Mouse (Mus musculus): ENCODE results near the gene Adad1. TPM values are rescaled to one million over a fixed set of nuclear protein-coding genes. Genes with fewer than 3 reads are reported as not detected.

Adad1 gene
- polyA plus RNA-seq, 1 experiment from 2014 or later = 0.59 TPM

GRCm38 (mm10) chr3:37139192-37139591 lies 75.9 kb downstream of the Adad1 start:
- H3K9ac ChIP-seq = no peak overlapping the region
- WGBS = 65% methylated on average over 3 of the region's 3 CpGs
- ATAC-seq (ENCODE audit: extremely low read depth, insufficient number of reproducible peaks, low FRiP score, low TSS enrichment) = no peak
- H3K4me1 ChIP-seq = no peaks in the 10 kb centered on the region
- H3K27me3 ChIP-seq (replicated peaks) = no peaks in the 10 kb centered on the region
- H3K4me3 ChIP-seq = no peak overlapping the region
- no peak overlapping the region for H3K4me2 ChIP-seq
- no peaks in the 10 kb centered on the region for H3K9me3 ChIP-seq
- no peaks in the 10 kb centered on the region for H3K36me3 ChIP-seq
- no peak overlapping the region for H3K27ac ChIP-seq (replicated peaks)

- no peak for ATAC-seq (ENCODE audit: extremely low read depth, insufficient number of reproducible peaks, low FRiP score, low TSS enrichment)
- H3K4me3 ChIP-seq = no peak overlapping the region
- H3K4me2 ChIP-seq = no peak overlapping the region
- no peaks in the 10 kb centered on the region for H3K36me3 ChIP-seq
- H3K4me1 ChIP-seq = peaks cover 5% of the 10 kb centered on the region; the same call in 1 of the 2 replicates
- no peaks in the 10 kb centered on the region for H3K9me3 ChIP-seq
- no peaks in the 10 kb centered on the region for H3K27me3 ChIP-seq (replicated peaks)
- H3K9ac ChIP-seq = no peak overlapping the region
- H3K27ac ChIP-seq (replicated peaks) = no peak overlapping the region
- 83% methylated on average over 6 of the region's 6 CpGs for WGBS
These were observed 77.0 kb downstream of the Adad1 start for GRCm38 (mm10) chr3:37140168-37140906.

GRCm38 (mm10) chr3:37141827-37142226 lies 78.5 kb downstream of the Adad1 start:
- ATAC-seq (ENCODE audit: extremely low read depth, insufficient number of reproducible peaks, low FRiP score, low TSS enrichment) = no peak

GRCm38 (mm10) chr3:37144979-37145378 lies 81.7 kb downstream of the Adad1 start:
- no peaks in the 10 kb centered on the region for H3K27me3 ChIP-seq (replicated peaks)
- H3K9ac ChIP-seq = no peak overlapping the region
- H3K4me3 ChIP-seq = no peak overlapping the region
- 31% methylated on average over 1 of the region's 1 CpGs for WGBS
- H3K4me1 ChIP-seq = peaks cover 28% of the 10 kb centered on the region
- ATAC-seq (ENCODE audit: extremely low read depth, insufficient number of reproducible peaks, low FRiP score, low TSS enrichment) = no peak
- no peaks in the 10 kb centered on the region for H3K9me3 ChIP-seq
- H3K4me2 ChIP-seq = no peak overlapping the region
- H3K36me3 ChIP-seq = no peaks in the 10 kb centered on the region
- H3K27ac ChIP-seq (replicated peaks) = no peak overlapping the region

More at GRCm38 (mm10) chr3:37141827-37142226, 78.5 kb downstream of the Adad1 start:
- H3K36me3 ChIP-seq = no peaks in the 10 kb centered on the region
- H3K9ac ChIP-seq = no peak overlapping the region
- H3K4me3 ChIP-seq = no peak overlapping the region
- H3K4me2 ChIP-seq = no peak overlapping the region
- WGBS = 70% methylated on average over 2 of the region's 2 CpGs
- no peaks in the 10 kb centered on the region for H3K27me3 ChIP-seq (replicated peaks)
- H3K4me1 ChIP-seq = peaks cover 19% of the 10 kb centered on the region
- no peaks in the 10 kb centered on the region for H3K9me3 ChIP-seq
- no peak overlapping the region for H3K27ac ChIP-seq (replicated peaks)

- Histone ChIP-seq H3K4me1 (peaks cover 28% of the 10 kb centered on the region), H3K27me3 (replicated peaks) (no peaks in the 10 kb centered on the region), H3K9ac (peak overlapping the region; percentile 19; the same call in 1 of the 2 replicates), H3K27ac (replicated peaks) (peak overlapping the region; percentile 50), H3K4me3 (peak overlapping the region; percentile 16), H3K36me3 (no peaks in the 10 kb centered on the region), H3K4me2 (peak overlapping the region; percentile 56), H3K9me3 (no peaks in the 10 kb centered on the region)
- ATAC-seq (ENCODE audit: extremely low read depth, insufficient number of reproducible peaks, low FRiP score, low TSS enrichment) = peak; percentile 74; the same call in 1 of the 2 replicates
- WGBS = 18% methylated on average over 8 of the region's 8 CpGs
These were observed 83.1 kb downstream of the Adad1 start for GRCm38 (mm10) chr3:37146406-37146805.

GRCm38 (mm10) chr3:37146810-37147209 lies 83.5 kb downstream of the Adad1 start:
- peak overlapping the region; percentile 16 for H3K4me3 ChIP-seq

GRCm38 (mm10) chr3:37152274-37152673 lies 88.9 kb downstream of the Adad1 start:
- no peak overlapping the region for H3K4me2 ChIP-seq
- no peaks in the 10 kb centered on the region for H3K36me3 ChIP-seq
- ATAC-seq (ENCODE audit: extremely low read depth, insufficient number of reproducible peaks, low FRiP score, low TSS enrichment) = no peak
- H3K4me3 ChIP-seq = no peak overlapping the region
- H3K4me1 ChIP-seq = peaks cover 23% of the 10 kb centered on the region
- 75% methylated on average over 10 of the region's 10 CpGs for WGBS
- H3K27me3 ChIP-seq (replicated peaks) = 0 out of 2 replicates have a peak, but pooled peaks cover 4% of the 10 kb centered on the region
- H3K9ac ChIP-seq = no peak overlapping the region
- no peaks in the 10 kb centered on the region for H3K9me3 ChIP-seq
- H3K27ac ChIP-seq (replicated peaks) = no peak overlapping the region

More at GRCm38 (mm10) chr3:37146810-37147209, 83.5 kb downstream of the Adad1 start:
- no peak; the same call in 1 of the 2 replicates for ATAC-seq (ENCODE audit: extremely low read depth, insufficient number of reproducible peaks, low FRiP score, low TSS enrichment)
- peak overlapping the region; percentile 56 for H3K4me2 ChIP-seq
- WGBS = 54% methylated on average over 7 of the region's 7 CpGs
- H3K9me3 ChIP-seq = no peaks in the 10 kb centered on the region
- peak overlapping the region; percentile 50 for H3K27ac ChIP-seq (replicated peaks)
- peaks cover 28% of the 10 kb centered on the region for H3K4me1 ChIP-seq
- peak overlapping the region; percentile 19; the same call in 1 of the 2 replicates for H3K9ac ChIP-seq
- H3K27me3 ChIP-seq (replicated peaks) = no peaks in the 10 kb centered on the region
- H3K36me3 ChIP-seq = no peaks in the 10 kb centered on the region

GRCm38 (mm10) chr3:37153004-37153403 lies 89.7 kb downstream of the Adad1 start:
- Histone ChIP-seq H3K9ac (no peak overlapping the region), H3K9me3 (no peaks in the 10 kb centered on the region), H3K4me1 (peaks cover 18% of the 10 kb centered on the region), H3K4me2 (no peak overlapping the region), H3K36me3 (no peaks in the 10 kb centered on the region), H3K27me3 (replicated peaks) (0 out of 2 replicates have a peak, but pooled peaks cover 4% of the 10 kb centered on the region), H3K4me3 (no peak overlapping the region), H3K27ac (replicated peaks) (no peak overlapping the region)
- ATAC-seq (ENCODE audit: extremely low read depth, insufficient number of reproducible peaks, low FRiP score, low TSS enrichment) = no peak
- 87% methylated on average over 7 of the region's 7 CpGs for WGBS

GRCm38 (mm10) chr3:37154396-37154795 lies 91.1 kb downstream of the Adad1 start:
- 0 out of 2 replicates have a peak overlapping the region, but pooled peaks have one; percentile 13 for H3K4me2 ChIP-seq
- H3K4me3 ChIP-seq = no peak overlapping the region
- H3K27ac ChIP-seq (replicated peaks) = no peak overlapping the region
- no peak overlapping the region for H3K9ac ChIP-seq
- H3K4me1 ChIP-seq = peaks cover 18% of the 10 kb centered on the region
- ATAC-seq (ENCODE audit: extremely low read depth, insufficient number of reproducible peaks, low FRiP score, low TSS enrichment) = peak; percentile 47; the same call in 1 of the 2 replicates
- H3K36me3 ChIP-seq = no peaks in the 10 kb centered on the region
- 15% methylated on average over 7 of the region's 7 CpGs for WGBS
- 0 out of 2 replicates have a peak, but pooled peaks cover 4% of the 10 kb centered on the region for H3K27me3 ChIP-seq (replicated peaks)
- no peaks in the 10 kb centered on the region for H3K9me3 ChIP-seq

GRCm38 (mm10) chr3:37157082-37157481 lies 93.8 kb downstream of the Adad1 start:
- 49% methylated on average over 8 of the region's 8 CpGs for WGBS
- Histone ChIP-seq H3K36me3 (no peaks in the 10 kb centered on the region), H3K9me3 (no peaks in the 10 kb centered on the region), H3K27ac (replicated peaks) (no peak overlapping the region), H3K9ac (no peak overlapping the region), H3K4me2 (no peak overlapping the region), H3K4me1 (peaks cover 18% of the 10 kb centered on the region), H3K27me3 (replicated peaks) (0 out of 2 replicates have a peak, but pooled peaks cover 4% of the 10 kb centered on the region), H3K4me3 (no peak overlapping the region)
- ATAC-seq (ENCODE audit: extremely low read depth, insufficient number of reproducible peaks, low FRiP score, low TSS enrichment) = no peak

- Histone ChIP-seq H3K9me3 (no peaks in the 10 kb centered on the region), H3K4me1 (peaks cover 18% of the 10 kb centered on the region), H3K36me3 (no peaks in the 10 kb centered on the region), H3K27ac (replicated peaks) (no peak overlapping the region), H3K9ac (no peak overlapping the region), H3K27me3 (replicated peaks) (0 out of 2 replicates have a peak, but pooled peaks cover under 1% of the 10 kb centered on the region), H3K4me3 (no peak overlapping the region), H3K4me2 (no peak overlapping the region)
- no peak for ATAC-seq (ENCODE audit: extremely low read depth, insufficient number of reproducible peaks, low FRiP score, low TSS enrichment)
- 73% methylated on average over 3 of the region's 3 CpGs for WGBS
These were observed 94.9 kb downstream of the Adad1 start for GRCm38 (mm10) chr3:37158246-37158645.

All from heart, embryonic 13.5 days (tissue).